Mouse (Mus musculus): ENCODE results near the gene Uck2.

Uck2 gene

GRCm38 (mm10) chr1:167249881-167250280 lies 35.2 kb downstream of the Uck2 start:
- DNase-seq: no peak

DNA sequence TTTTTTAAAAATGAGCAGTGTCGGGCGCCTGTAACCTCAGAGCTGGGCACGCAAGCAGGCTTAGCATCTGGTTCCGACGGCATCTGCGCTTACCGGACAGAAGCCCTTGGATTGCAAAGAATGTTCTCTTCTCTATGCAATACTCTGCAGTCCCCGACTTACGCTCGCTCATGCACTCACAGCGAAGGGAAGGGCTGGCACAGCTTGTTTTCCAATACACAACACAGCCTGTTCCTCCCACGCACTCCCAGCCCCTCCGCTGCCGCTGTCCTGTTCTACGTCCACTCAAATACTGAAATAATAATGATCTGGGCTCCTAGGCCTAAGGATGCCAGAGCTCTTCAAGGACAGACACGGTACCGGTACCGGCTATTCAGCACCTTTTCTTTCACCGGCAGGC lies 35.9 kb downstream of the Uck2 start:
- no peak for DNase-seq

DNA sequence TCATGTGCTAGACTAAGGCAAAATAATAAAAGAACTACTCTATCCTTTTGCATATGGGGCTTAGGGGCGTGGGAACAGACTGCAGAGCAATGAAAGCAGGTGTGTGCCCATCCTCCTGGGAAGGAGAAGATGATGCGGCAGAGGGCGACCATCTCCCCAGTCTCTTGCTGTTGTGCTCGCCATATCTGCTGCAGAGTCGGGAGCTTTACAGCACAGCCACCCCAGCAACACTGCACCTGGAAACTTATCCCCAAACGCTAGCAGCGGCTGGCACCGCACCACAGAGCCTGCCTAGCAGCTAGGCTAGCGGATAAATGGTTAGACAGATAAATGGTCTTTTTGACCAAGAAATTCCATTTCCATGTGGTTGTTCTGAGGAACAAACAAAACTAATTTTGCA lies 37.2 kb downstream of the Uck2 start:
- DNase-seq: no peak

DNA sequence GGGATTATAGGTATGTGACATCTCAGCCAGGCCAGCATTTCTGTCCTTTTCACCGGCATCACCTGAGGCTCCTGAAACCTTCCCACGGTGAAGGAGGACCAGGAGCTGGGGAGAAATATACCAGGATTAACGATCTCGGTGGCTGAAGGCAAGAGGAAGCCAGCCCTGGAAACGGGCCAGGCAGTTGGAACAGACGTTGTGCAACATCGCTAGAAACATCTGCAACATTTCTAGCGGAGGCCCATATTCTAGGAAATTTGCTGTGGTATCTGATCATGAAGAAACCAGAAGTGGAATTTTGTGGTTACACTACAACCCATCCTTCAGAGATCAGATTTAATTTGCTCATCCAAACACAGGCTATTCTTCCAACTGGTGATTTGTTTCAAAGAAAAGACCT lies 38.1 kb downstream of the Uck2 start:
- peak in 1 of 2 experiments; percentile 39 for DNase-seq

GRCm38 (mm10) chr1:167246275-167246674 lies 38.8 kb downstream of the Uck2 start:
- no peak for DNase-seq

- no peak for DNase-seq
These were observed 39.9 kb downstream of the Uck2 start for GRCm38 (mm10) chr1:167245180-167245641.

GRCm38 (mm10) chr1:167242191-167242681 lies 42.9 kb downstream of the Uck2 start:
- no peak for DNase-seq

DNA sequence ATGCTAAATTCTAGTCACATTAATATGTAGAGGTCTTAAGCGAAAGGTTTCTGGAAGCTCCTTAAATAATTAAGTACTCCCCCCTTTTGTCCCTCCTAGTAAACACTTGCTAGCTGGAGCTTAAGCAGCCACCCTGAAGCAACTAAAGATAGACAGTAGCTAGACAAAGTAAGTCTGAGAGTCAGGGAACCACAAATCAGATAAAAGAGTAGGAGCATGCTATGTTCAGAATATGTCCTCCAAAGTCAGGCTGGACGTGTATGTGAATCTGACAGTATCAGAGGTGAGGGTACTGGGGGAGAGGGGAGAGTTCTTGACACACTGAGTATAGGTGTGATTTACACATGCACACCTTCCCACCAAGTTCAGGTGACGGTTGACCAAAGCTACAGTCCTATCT lies 43.6 kb downstream of the Uck2 start:
- no peak for DNase-seq

- no peak for DNase-seq
These were observed 44.8 kb downstream of the Uck2 start for GRCm38 (mm10) chr1:167240361-167240760.

DNA sequence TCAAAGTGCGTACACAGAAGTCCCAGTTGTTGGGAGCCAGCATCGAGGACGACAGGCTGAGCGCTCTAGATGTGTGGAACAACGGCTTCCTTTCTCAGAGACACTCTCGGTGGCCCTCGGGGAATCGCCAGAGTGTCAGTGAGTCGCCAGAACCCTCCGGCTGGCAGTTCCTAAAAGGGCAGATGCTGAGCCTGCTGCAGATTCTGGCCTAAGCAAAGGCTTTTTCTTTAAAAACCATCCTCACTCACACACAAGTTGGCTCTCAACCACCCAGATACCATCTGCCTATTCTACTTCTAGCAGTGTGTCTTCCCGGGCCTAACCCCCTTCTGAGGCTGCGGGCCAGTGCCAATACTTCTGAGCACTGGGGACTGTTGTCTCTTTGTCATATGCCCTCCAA lies 45.2 kb downstream of the Uck2 start:
- DNase-seq: no peak

DNA sequence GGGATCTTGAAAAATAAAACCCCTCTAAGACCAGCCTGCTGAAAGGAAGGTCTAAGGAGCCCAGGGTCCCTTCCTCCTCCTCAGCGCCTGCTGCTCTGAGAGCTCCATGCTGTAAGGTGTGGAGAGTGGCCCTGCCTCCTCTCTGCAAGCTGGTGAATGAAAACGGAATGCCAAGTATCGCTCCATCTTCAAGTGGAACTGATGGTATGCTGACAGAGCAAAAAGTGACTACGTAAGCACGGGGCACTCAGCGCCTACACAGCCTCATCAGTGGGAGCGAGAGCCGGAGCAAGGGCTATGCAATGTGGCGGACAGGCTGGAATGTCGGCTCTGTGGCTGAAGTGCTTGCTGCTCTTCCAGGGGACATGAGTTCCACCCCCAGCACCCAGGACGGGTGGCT lies 47.3 kb downstream of the Uck2 start:
- no peak for DNase-seq

DNA sequence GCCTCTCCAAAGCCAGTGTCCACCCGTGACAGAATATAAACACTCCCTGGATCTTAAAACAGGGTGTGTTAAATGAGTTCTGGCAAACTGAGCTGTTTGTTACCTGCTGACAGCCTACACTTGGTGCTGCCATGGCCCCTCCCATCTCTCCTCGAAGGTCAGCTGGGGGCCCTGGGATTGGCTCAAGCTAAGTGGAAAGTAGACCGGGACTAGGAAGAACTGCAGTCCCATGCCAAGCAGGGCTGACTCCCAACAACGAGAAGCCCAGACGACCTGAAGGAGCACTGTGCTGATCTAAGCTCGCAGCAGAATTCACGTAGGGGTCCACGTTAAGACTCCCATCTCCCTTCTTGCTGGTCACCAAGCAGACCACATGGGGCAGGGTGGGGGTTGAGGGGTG lies 48.3 kb downstream of the Uck2 start:
- no peak for DNase-seq

DNA sequence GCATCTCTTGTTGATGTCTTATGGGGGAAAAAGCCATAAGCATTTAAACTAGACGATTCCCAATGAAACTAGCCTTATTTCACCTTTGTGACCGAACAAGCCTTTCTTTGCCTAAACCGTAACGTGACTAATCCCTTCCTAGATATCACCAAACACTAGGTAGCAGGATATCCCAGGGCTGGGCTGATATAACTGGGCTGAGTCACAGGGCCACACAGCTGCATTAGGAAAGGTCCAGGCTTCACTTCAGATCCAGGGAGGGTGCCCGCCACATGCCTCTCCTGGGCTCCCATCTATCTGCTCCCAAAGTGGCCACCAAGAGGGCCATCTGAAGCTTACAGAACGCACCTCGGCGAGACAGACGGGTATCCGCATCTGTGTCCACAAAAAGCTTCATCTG lies 50.8 kb downstream of the Uck2 start:
- DNase-seq: no peak

- DNase-seq: no peak
These were observed 52.2 kb downstream of the Uck2 start for GRCm38 (mm10) chr1:167232918-167233317.

GRCm38 (mm10) chr1:167231612-167232283 lies 53.4 kb downstream of the Uck2 start:
- DNase-seq: no peak

DNA sequence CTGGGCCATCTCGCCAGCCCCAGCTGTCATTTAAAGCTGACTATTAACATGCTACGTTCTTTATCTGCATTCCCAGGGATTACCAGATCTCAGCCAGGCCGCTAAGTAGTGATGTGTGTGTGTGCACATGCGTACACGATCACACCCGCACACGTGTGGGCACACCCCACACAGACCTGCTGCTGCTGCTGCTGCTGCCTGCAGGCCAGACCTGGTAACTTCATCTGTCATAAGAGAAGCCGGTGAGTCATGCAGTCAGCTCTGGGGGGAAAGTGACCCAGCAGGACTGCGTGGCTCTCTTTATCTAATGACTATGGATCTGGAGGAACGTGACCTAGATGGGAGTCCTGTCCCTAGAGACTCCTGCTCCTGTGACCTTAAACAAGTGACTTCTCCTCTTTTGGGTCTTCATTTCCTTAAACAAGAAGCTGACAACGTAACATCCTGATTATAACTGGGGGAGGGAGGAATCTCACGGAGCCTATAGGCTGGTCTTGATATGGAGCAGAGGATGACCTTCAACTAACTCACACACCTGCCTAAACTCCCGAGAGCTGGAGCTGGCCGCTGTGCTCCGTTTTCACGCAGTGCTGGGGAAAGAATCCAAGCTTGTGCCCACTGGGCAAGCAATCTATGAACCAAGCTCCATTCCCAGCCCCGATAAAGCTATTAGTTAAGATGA lies 54.0 kb downstream of the Uck2 start:
- DNase-seq: no peak

DNA sequence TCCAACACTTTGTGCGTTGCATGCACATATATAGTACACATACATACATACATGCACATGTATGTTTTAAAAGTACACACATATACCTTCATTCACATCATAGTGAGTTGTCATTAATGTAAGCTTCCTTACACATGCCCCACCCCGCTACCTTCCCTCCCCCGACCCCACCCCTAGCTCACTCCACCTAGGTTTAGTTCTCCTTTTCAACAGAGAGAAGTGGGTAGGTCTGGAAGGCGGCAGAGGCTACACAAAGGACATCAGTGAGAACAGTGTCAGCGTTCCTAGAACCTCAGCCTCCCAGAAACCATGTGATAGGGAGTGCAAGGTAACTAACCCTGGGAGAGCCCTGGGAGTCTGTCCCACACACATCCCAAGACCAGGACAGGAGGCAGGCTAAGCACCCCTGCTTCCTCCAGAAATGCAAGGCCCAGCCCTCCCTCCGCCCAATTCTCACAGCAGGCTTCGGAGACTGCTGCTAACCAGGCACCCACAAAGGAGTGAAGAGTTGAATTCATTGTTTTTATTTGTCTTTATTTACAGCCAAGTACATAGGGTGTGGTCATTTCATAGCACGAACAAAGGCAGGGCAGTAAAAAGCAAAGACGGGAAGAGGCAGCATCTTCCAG lies 62.6 kb downstream of the Uck2 start:
- no peak for DNase-seq

GRCm38 (mm10) chr1:167220303-167221174 lies 64.6 kb downstream of the Uck2 start:
- peak; percentile 66 to 89 for DNase-seq

DNA sequence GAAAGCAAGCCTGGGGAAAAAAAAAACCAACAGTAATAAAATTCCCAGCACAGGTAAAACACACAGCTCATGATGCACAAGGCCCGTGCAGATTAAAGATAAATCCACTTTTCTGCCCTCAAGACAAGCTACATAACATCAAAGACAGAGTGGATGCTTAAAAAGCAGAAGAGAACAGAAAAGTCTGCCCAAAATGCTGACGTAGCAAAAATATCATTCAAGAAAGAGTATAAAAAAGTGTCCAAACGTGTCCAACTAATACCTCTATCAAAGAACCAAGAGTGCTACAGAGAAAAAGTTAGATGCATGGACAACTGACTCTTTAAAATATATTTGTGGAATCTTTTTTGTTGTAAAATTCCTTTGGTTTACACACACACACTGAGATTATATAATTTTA lies 69.7 kb downstream of the Uck2 start:
- no peak for DNase-seq

GRCm38 (mm10) chr1:167212710-167213109 lies 72.4 kb downstream of the Uck2 start:
- DNase-seq: no peak

DNA sequence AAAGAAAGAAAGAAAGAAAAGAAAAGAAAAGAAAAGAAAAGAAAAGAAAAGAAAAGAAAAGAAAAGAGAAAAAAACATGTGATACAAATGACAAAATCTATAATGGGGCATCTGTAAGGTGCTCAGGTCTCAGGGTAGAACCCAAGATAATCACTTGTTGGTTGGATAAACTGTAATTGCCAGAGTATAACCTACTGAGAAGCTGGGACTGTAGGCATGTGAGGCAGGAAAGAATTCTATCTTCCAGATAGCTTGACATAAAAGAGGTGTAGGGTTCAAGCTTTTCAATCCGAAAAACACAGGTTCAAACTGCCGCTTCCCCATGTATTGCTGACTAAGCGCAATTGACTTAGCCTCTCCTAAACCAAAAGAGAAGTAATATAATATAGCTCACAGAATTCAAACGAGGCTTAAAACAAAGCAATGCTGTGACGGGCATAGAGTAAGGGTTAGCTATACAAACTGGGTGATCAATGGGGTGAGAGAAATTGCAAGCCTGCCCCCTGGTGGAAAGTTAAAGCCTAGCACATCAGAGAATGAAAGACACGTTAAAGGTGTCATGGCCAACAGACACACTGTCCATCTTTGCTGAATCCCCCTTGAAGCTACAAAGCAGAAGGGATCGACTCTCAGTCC lies 73.0 kb downstream of the Uck2 start:
- DNase-seq: peak; percentile 21 to 52

DNA sequence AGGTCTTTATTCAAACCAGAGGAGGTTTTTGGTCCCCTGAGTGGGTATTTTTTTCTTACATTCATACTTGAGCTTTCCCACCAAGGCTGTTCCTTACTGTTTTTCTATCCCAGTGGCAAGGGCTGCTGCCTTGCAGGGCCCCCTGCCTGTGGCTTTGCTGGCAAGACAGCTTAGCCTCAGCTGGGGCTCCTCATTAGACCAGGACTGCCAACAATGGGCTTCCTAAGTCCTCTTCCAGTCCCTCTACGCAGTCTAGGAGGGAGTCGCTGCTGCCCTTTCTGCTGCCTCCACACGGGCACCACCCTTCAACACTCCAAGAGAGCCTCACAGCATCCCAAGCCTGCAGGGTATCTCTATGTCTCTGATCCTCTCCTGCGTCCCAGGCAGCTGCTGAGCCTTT lies 76.3 kb downstream of the Uck2 start:
- DNase-seq: no peak

Measured in kidney, adult 8-10 months (tissue).